Mouse (Mus musculus): ENCODE measurements around the gene Paox.

Gene Paox

DNA sequence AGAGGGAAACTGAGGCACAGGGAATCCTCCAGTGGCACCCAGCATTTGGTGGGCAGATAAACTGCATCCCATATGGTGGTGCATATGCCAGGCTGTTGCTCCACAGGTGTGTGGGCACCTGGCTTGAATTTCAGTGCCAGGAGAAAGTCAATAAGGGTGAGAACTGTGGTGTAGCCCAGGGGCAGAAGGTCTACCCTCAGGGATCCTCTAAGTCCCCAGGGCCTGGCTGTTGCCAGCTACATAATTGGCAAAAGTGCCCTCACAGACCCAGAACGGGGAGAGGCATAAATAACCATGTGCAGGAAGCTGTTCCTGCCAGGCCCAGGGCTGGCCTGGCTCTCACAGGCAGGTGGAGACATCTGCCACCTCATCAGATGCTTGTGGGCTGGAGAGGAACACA lies 57.3 kb downstream of the Paox start, which contains the start of gene Olfr523:
Olfr523 (plus strand) TSS at position 282 of the 400 bp plus-strand sequence.
- no peak for DNase-seq

DNA sequence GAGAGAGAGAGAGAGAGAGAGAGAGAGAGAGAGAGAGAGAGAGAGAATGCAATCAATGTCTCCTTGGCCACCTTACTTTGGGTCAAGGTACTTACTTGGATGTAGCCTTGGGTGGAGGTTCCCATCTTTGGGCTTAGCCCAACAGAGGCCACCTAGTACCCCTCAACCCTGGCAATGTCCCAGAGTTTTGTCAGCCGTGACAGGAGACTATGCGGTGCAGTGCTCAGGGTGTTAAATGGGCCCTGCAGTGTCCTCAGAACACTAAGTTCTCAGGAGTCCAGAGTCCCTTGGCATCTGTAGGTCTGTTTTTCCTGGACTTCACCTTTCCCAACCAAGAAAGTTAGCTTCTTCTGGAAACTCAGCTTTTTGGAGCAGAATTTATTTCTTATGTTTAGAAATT lies 63.6 kb downstream of the Paox start:
- DNase-seq, result no peak

DNA sequence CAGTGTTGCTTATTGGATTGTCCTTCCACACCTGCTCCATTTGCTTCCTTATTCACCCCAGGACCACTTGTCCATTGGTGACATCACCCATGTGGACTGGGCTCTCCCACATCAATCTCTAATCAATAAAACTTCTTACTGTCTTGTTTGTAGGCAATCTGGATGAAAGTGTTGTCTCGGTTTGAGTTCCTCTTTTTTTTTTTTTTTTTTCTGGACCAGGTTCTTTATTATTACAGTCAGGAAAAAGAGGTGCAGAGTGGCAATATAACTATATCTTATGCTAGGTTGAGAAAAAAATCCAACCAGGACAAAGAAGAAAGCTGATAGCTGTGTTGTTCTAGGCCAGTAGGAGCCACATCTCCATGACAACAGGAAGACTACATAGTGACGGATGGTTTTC lies 65.1 kb downstream of the Paox start:
- DNase-seq, result no peak

GRCm38 (mm10) chr7:140184206-140184605 lies 68.6 kb downstream of the Paox start:
- DNase-seq, result no peak

Measured in thymus, adult 18-20 months (tissue).